Mouse (Mus musculus): ENCODE data around the gene Cd63.

The Cd63 gene

DNA sequence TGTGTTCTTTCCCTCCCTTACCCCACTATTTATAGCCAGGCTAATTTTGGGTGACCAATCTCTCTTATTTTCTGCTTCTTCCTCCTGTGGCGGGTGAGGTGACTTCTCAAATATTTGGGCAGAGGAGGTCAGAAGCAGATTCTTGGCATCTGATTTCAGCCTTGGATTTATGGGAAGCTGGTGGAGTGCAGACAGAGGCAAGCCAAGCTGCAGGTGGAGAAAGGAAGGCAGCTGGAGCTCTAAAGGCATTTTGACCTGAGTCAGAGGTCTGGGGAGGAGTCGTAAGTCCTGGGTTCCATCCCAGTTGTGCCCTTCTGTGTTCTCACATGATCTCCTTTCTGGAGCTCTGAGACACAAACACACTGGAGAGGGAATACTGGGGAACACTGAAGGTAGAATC, 30.7 kb downstream of the Cd63 start:
- no peak for DNase-seq

DNA sequence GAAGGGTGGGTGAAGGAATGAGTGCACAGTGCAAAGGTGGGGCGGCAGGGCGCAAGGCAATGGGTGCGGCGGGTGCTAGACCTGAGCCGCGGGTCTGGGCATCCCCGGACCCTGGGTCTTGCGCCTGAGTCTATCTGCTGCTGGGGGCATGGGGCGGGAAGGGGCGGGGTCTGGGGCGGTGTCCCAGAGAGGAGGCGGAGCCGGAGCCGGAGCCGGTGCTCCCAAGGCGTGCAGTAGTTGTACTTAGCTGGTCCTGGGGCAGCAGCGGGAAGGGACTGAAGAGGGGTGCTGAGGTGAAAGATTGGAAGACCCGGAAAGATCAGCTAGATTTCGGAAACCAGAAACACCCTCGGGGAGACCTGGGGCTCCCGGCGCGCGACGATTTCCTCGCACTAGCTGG, 32.8 kb downstream of the Cd63 start, which contains the start of gene Itga7:
Gene Itga7 (plus strand): TSS at position 245 of the 400 bp plus-strand sequence.
- DNase-seq, result no peak

DNA sequence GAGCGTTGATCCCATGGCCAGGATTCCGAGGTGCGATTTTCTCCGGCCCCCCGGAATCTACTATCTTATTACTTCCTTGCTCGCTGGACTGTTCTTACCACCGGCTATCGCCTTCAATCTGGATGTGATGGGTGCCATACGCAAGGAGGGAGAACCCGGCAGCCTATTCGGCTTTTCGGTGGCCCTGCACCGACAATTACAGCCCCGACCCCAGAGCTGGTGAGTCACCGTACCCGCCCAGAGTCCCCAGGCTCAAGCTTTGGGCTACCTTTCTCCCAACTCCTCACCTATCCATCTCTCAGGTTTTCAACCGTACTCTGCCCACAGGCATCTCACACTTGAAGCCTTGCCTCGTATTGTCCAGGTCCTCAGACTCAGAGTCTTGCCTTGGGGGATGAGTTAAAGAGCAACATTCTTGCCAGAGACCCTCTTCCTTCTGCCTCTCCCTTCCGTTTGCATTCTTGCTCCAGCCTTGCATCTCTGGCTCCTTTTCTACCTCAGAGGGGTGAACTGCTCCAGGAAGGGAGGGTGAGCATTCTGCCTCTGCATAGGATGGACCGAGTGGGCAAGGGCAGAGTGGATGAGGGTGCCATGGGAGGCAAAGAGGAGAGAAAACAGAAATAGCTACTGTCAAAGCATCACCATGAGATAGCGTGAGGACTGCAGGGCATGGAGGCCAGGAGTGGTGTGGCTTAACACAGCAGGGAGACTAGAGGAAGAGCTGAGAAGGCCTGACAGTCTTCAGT, 33.4 kb downstream of the Cd63 start:
- no peak for DNase-seq

DNA sequence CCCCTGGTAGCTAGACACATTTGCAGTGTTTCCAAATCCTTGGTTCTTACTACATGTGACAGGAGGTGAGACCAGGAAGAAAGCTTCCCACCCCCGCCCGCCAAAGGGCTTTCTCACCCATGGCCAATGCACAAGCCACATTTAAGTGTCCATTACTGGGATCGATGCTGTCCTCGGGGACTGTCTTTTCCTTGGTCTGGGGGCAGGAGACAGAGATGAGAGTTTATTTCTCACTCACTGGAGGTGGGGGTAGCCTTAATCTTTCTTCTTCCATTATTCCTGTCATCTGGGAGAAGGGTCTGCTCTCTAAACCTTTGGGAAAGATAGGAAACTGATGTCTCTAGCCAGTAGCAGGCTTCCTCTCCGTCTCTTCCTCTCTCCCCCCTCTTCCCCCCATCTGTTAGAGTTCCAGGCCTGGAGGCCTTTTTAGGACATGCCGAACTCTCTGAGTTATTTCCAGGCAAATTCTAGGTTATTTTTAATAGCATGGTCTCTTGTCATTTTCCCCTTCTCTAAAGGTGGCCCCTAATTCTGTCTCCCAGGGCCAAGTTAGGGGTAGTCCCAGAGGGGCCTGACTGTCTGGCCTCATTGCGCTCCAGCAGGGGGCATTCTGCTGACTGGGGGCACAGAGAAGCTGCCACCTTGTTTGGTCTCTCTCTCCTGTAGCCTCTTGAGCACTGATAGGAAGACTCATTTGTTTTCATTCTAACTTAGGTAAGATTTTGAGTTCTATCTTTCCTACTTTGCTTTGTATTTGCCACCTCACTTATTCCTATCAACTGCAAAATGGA, 34.4 kb downstream of the Cd63 start:
- no peak for DNase-seq

DNA sequence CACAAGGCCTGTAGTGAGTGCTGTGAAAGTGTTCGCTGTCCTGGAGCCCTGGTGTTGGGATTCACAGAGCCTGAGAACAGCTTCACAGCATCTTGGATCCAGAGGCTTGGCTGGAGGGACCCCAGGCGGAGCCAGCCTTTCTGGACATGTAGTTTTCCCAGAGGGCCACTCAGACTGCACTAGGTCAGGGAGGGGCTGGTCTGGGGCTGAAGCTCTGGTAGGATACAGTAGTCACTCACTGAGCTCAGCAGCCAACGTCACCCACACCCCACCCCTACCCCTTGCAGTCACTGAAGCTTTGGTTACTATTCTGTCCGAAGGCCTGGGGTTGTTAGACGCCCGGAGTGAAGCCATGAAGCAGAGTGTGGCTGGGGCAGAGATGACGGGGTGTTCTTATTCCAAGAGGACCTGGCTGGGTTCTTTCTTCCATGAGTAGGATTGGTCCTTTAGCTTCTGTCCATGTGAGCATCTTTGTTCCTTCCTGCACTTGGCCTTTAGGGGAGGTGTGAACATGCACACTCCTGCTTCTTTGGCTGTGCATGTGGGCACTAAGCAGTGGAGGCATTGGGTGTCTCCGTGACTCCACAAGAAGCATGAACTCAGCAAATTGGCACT, 35.1 kb downstream of the Cd63 start:
- no peak for DNase-seq

DNA sequence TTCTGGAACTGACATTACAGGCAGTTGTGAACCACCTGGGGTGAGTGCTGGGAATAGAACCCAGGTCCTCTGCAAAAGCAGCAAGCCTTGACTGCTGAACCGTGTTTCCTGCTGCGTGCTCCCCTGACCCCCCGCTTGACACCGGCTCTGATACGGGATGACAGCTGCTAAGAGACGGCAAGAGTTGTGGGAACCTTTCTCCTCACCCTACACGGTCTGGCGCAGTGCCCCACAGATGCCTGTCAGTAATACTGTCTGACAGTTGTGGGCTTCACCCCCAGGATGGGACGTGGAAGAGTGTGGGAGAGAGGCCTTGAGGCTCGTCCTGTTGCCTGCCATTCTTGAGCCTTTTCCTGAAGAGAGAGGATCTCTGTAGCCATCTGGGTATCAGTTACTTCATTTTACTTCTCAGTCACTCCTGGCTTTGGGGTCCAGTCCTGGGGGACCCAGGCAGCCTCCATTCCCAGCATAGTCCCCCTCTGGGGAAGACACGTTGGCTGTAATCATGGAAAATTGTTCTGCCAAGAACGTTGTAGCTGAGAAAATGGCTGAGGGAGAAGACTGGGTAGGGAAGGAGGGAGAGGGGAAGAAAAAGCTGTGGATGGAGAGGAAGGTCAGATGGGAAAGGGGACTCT, 37.1 kb downstream of the Cd63 start:
- no peak for DNase-seq

DNA sequence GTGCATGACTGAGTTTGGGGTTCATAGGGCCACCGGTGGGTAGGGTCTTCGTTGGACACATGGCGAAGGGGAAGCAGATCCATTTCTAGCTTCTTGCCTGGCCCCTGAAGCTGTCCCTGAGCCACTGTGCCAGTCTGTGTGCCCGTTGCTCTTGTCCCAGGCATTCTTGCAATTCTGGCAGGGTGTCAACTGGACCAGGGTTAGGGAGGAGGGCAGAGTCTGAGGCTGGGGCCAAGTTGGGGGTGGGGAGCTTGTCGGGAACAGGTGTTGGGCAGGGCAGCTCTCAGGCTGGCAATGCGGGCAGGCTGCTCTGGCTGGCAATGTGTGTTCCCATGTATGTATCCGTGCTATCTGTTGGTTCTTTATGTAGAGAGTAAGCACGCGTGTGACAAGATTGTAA, 37.7 kb downstream of the Cd63 start:
- no peak for DNase-seq

DNA sequence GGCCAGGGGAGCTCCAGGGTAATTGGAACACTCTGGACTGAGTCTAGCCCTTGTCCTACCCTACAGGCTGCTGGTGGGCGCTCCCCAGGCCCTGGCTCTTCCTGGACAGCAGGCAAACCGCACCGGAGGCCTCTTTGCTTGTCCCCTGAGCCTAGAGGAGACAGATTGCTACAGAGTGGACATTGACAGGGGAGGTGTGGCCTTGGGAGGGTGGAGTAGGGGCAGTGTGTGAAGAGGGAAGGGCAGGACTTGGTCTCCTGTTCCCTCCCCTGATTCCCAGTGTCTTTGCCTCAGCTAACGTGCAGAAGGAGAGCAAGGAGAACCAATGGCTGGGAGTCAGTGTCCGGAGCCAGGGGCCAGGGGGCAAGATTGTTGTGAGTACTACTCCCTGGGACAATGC, 38.2 kb downstream of the Cd63 start:
- no peak for DNase-seq

DNA sequence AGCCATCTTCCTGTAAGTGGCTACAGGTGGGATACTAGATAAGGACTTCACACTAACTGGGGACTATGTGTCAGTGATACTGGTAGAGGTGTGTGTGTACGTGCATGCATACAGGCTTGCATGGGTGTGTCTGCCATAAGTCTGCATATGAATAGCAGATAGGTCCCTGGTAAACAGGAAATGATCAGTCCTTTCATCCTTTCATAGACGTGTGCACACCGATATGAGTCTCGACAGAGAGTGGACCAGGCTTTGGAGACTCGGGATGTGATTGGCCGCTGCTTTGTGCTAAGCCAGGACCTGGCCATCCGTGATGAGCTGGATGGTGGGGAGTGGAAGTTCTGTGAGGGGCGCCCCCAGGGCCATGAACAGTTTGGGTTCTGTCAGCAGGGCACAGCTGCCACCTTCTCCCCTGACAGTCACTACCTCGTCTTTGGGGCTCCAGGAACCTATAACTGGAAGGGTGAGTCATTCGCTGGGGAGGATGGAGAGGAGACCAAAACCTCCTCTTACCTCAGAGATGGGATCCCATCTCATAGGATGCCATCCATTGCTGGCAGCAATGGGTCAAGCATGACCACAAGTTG, 39.8 kb downstream of the Cd63 start:
- DNase-seq, result no peak

DNA sequence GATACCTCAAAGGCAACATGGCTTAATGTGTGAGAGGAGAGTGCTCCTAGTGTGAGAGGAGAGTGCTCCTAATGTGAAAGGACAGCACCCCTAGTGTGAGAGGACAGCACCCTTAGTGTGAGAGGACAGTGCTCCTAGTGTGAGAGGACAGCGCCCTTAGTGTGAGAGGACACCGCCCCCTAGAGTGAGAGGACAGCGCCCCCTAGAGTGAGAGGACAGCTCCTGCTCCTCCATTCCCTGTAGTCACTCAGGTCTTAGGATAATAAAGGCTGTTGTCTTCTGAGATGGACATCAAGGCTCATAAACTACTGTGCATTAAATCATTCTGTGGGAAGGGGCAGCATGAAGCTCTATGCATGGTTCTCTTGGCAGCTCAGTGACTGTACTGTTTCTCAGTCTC, 44.9 kb downstream of the Cd63 start:
- no peak for DNase-seq

DNA sequence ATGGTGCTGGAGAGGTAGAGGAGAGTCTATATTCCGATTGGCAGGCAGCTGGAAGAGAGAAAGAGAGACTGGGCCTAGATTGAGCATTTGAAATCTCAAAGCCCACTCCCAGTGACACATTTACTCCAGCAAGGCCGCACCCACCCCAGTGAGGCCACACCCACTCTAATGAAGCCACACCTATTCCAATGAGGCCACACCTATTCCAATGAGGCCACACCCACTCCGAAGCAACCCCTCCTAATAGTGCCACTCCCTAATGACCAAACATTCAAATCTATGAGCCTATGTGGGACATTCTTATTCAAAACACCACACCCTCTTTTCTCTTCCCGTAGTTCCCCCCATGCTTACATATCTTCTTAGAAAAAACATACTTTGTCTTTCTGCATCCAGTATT, 46.7 kb downstream of the Cd63 start:
- no peak for DNase-seq

DNA sequence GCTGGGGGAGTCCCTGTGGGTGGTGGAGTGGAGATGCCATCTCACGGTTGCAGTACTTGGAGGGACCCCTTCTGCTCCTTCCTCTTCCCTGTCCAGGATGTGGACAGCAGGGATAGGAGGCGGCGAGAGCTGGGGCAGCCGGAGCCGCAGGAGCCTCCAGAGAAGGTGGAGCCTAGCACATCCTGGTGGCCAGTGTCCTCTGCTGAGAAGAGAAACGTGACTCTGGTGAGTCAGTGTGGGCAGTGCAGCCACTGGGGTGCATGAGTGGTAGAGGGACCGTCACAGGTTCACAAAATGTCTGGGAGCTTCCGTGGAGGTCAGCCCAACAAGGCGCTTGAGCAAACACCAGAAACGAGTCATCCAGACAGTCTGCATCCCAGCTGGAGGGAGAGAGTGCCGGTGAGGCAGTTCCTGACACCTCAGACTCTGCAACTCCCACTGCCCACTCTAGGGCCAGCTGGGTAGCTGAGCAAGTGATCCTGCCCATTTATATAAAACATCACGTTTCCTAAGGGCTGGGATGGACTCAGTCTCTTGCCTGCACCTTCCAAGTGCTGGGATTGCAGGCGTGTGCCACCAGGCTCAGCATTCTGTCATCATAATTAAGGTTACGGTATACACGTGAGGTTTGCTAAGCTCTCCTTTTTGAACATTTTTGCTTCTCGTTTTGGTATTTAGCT, 49.6 kb downstream of the Cd63 start:
- DNase-seq, result no peak

DNA sequence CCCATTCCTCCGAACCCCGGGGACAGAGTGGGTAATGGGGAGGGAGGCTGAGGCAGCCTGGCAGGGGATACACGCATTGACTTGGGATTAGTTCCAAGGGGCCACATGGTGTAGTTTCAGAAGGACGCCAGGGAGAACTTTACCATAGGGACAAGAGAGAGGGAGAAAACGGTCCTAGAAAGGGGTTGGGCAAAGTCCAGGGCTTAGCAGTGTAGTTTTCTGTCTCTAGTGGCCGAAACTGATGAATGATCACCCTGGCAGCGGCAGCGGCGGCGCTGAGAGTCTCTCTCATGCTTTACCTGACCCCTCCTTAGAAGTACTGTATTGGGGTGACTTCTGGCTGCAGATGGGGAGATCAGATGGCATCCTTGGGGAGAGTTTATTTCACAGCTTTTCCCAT, 57.6 kb downstream of the Cd63 start:
- no peak for DNase-seq

DNA sequence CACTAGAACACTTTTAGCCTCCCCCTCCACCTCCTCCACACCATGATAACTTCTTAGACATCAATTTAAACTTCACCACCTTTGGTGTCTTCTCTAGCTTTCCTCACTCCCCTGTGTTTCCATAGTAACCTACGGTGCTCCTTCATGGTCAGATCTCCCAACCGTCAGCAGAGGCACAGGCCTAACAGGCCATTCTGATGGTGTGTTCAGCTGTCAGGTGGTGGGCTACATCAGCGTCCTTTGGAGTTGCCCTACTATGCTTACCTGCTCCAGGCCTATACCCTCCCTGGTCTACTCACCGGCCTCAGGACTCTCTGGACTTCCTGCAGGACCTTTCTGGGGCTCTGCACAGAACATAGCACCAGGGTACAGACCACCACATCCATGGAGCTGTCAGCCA, 59.4 kb downstream of the Cd63 start:
- no peak for DNase-seq

DNA sequence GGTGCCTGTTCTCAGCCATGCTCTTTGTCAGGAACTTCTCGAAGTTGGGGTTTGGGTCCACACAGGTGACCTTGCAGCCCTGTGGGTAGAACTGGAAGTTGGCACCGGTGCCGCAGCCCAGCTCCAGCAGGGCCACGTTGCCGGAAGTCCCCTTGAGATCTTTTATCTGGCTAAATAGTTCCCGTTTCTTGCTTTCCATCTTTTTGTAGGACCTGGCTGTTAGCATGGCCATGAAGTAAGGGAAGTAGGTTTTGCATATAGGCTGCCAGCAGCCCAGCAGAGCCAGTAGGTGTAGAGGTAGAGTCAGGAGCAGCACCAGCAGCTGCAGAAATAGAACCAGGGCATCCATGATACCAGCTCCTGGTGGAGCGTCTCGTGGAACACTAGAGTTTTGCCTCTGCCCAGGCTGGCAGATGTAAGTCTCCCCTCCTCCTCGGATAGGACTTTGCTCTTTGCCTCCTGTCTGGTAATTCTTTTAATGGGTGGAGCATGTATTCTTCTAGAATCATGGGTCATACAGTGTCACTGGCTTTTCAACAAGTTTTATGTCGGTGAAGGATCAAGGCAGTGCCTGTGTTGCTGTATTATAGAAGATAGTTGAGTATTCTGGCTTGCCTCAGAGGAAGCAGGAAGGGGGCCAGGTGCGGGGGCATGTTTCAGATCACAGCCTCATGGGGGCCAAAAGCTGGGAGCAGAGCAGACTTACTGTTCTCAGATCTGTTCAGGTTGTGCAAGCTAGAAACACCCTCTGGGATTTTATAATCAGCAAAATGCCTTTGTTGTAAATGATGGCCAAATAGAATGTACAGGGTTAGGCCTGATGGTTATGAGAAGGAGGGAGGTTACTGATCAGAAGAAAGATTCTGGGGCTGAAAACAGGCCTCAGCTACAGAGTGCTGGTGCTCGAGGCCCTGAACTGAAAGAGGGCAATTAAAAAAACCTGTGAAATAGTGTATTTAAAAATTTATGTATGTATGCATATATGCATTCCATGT, 60.1 kb downstream of the Cd63 start, which contains the start of gene Mettl7b:
Gene Mettl7b (minus strand): TSS at position 399 of the 995 bp plus-strand sequence.
- no peak for DNase-seq
